Mouse (Mus musculus) T-helper 2 cell (primary cell): ENCODE measurements around the gene Cd34.

Source experiments
- in situ Hi-C: fragments of 300-600 bp; cut with MboI, MseI; formaldehyde crosslinking; loops from one replicate; pipeline ENCODE4 v1.15.1; 2025; ENCODE audit warnings: high pct_unique_total_duplicates

Gene Cd34

DNA sequence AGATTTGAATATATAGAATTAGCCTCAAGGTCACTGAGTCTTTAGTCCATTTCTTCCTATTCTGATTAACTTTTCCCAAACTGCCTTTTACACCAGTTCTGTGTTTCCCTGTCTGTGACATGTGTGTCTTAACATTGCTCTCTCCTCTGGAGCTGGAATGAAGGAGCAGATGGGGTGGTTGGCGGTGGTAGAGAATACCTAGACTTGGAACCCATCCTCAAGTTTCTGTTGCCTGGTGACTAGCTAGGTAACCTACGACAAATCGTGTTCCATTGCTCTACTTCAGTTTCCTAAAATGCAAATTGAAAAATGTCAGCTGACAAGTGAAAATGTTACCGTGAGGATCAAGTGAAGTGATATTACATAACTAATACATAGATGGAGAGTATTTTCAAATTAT, 33.4 kb downstream of the Cd34 start:
- in situ Hi-C loops: no loop called here

DNA sequence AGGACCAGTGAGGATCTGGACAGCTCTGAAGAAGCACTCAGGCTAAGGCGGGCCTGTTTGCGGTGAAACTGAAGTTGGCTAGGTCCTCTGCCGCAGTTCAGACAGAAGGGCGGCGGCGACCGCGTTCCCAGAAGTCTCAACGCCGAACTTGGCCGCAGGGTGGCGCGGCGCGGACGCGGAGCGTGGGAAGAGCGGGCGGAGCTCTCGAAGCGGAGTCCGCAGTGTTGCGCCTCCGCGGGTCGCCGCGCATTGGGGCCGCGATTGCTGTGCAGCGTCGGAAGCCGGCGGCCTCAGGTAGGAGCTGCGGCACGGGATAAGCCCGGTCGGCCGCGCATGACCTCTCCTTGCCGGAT, 37.5 kb downstream of the Cd34 start:
- in situ Hi-C loops: no loop called here

DNA sequence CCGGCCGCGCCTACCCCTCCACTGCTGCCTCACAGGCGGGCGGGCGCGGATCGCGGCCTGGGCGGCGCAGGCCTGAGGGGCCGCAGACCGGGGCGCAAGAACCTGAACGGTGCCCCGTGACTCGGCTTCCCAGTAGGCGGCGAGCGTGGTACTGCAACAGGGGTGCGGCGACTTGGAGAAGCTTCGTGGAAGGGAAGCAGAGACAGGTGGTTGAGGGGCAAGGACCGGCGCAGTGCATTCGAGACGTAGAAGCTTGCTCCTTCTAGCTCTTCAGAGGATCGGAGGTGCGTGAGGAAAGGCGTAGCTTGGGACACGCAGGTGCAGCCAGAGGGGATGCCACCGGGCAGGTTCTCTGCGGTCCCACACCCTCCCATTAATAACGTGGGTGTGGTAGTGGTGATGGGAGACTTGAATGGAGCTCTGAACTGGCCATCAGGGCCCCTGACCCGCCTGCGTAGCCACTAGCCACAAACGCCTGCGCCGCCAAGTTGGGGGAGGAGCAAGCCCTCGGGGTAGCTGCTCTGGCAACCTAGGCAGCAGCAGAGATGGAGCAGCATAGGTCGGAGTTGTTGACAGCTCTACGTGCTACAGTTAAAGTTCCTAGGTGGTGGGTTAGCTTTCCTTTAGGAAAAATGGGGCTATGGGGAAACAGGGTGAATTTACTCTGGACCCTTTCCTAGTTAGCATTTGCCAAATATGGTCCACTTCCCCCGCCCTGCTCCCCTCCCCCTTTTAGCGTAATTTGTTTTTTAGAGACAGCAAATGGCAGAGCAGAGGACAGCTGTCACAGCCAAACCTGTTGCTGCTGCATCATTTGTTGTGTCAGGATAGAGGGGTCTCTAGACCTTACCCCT, 38.1 kb downstream of the Cd34 start:
- in situ Hi-C loops: no loop called here

DNA sequence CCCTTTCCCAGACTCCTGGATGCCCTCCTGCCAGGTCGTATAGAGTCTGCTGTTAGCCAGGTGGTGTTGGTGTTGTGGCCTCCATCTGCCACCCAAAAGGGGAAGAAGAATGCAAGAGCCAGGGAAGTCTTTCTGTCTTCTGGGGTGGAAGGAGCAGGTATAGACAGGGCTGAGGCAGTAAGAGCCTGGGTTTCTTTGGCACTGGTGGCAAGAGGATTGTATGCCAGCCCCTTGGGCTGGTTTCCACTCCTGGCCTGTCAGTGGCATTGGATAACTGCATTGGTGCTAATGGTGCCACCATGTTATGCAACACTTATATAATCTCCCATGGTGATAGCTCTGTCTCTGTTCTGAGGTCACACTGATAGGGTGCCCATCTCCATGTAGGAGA, 38.7 kb downstream of the Cd34 start:
- in situ Hi-C loops: no loop called here

DNA sequence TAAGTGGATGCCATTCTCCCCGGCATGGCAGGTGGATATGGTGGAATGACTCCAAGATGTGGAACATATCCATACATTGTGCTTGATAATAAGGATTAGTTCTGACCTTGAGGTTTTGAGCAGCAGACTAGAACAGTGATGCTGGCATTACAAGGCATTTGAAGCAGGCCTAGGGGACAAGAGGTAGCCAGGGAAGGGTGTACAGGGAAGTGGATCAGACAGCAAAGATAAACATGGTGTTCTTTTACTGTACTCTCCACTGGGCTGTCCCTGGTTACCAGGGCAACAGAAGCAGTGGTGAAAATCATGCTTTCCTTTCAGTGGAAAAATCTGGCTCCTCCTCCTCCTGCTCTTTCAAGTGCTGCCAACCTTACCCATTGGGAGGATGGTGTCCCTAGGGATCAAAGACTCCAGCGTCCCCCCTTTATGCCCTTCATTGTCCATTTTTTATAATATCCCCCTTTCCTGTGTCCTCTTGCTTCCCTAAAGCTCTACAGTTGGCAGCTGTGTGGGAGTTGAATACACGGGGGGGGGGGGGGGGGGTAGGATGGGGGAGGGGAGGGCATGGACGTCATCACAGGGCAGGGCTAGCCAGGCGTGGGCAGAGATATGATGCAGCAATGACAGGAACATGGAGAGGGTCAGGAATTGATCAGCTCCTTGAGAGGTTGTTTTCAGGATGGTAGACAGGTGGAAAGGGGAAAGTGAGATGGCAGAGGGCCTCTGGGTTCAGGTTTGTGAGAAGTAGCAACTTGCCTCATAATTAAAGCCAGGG, 39.5 kb downstream of the Cd34 start:
- in situ Hi-C loops: no loop called here

DNA sequence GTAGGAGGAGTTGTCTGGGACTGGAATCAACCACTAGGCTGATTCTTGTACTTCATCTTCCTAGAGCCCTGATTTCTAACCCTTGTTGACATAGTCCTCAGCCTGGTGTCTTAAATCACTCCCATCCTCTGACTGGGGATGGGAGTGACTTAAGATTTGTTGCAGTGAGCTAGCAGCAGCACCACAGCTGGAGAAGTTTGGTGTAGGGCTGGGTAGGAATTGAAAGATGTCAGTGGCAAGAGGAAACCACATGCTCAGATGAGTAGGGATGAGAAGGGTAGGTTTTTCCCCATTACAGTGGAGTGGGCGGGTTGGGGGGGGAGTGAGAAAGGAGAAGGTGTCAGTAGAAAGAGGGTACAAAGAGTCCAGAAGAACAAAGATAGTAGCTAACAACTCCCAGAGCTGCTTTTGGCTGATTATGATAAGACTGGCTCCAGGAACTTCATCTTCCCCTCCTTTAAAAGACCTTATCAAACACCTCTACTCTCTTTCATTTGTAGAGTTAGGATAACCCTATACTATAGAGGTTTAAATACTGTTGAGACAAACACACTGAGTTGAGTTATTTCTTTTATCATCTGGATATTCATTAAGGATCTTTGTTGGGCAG, 42.3 kb downstream of the Cd34 start:
- in situ Hi-C loops: no loop called here

DNA sequence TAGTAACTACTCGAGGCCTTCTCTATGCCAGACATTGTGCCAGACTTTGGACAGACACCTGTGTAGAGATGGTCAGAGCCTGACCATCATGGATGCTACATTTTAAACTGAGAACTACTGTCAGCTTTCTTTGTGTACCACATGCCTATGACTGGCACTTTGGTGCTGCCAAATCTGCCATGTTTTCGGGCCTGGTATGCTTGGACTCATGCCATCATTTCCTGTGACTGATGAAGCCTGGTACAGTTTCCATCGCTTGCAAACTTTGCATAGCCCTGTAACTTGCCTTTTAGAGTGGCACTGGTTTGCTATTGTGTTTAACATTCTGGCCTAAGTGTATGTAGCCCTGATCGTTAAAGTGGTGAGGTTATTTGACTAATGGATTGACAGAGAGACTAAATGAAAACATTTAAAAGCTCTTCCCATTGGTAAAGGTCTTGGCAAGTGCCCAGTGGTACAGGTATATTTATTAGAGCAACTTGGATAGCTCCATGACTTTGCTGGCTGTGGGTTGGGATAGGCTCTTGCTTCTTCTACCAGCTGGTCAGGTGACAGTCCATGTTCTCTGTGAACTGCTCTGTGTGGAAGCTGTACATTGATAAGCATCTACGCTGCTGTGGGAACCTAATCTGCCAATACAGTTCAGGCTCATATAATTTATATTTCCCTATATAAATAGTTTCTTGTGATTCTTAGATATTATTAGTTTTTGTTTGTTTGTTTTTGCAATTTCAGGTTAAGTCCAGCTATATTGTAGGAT, 44.5 kb downstream of the Cd34 start:
- in situ Hi-C loops: no loop called here

DNA sequence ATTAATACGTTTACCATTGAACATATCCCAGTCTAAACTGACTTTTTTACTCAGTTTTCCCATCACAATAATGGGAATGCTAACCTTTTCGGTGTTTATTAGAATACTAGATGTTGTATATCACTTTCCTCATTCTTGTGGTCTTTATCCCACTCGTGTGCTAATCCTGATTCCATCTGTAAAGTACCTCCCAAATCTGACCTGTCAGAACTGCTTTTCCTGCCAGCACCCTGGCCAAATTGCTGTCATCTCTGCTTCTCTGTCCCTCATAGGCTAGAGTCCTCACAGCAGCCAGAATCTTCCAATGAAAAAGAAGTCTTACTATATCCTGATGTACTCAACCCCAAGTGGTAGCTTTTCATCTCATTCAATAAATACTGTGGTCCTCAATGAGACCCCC, 46.3 kb downstream of the Cd34 start:
- in situ Hi-C loops: no loop called here

DNA sequence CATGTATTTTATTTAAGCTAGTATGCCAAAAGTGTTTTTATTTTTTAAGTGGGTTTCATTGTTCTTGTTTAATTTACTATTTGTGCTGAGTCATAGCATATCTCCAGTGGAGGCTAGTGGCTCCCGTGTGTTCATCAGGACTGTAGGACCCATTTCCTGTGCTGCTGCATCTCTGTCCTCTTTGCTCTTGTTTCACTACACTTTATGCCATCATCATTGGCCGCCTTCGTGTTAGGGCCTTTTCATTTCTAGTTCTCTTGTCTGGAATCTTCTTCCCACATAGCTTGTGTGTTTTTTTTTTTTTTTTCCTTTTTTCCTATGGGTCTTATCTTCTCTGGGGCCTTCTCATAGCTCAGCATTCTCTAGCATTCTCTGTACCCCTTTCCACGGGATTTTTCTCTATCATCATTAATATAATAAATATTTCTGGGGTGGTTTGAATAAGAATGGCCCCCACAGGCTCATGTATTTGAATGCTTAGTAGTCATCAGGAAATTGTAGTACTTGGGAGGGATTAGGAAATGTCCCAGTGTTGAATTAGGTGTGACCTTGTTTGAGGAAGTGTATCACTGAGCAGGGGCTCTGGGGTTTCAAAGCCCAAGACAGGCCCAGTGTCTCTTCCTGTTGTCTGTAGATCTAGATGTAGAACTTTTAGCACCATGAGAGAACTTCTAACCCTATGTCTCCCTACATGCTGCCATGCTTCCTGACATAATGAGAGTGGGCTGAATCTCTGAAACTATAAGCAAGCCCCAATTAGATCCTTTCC, 47.0 kb downstream of the Cd34 start:
- in situ Hi-C loops: no loop called here

DNA sequence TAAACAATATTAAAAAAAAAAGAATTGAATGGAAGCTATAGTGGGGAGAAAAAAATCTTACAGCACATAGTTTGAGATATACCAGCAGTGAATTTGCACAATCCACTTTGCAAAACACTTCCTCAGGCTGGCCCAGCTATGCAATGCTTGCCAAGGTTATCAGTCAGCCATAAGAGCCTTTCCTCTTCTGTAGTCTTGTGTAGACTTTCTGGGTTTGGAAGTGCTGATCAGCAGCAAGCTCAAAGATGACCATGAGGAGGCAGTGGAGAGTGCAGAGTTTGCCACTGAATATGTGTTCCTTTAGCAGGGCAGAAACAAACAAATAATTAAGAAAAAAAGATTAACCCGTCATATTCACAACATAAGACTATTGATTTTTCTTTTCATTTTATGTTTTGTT, 50.4 kb downstream of the Cd34 start:
- in situ Hi-C loops: no loop called here

DNA sequence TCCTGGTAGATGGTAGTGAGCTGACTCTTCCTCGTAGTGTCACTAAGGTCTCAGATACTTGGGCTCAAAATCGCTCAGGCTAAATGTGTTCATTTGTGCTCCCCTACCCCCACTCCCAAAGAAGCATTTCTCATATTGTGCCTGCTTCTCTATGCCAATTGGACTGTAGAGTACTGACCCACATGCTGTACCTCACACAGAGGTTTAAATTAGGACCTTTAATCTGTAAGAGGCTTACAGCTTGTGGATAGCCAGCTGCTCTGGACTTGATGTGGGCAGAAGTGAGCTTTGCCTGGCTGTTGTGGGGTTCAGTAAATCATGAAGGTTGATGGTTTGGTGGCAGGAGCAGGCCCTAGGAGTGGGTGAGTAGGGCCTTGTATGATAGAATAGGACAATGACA, 52.4 kb downstream of the Cd34 start:
- in situ Hi-C loops: no loop called here

DNA sequence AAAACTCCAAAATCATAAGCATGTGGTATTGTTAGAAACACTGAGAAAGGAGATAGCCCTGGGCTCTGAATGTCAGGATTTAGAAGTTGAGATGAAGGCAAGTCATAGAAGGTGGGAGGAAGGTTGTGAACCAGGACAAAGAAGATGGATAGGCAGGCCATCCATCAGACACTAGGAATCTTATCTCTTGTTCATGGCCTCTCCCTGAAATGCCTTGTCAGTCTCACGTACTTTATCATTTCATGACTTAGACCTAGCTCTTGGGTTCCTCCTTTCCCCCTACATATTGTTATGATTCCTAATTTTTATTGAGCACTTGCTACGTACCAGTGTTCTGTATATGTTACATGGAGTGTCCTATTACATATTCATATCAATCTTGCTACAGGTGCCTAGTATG, 53.0 kb downstream of the Cd34 start:
- in situ Hi-C loops: no loop called here

DNA sequence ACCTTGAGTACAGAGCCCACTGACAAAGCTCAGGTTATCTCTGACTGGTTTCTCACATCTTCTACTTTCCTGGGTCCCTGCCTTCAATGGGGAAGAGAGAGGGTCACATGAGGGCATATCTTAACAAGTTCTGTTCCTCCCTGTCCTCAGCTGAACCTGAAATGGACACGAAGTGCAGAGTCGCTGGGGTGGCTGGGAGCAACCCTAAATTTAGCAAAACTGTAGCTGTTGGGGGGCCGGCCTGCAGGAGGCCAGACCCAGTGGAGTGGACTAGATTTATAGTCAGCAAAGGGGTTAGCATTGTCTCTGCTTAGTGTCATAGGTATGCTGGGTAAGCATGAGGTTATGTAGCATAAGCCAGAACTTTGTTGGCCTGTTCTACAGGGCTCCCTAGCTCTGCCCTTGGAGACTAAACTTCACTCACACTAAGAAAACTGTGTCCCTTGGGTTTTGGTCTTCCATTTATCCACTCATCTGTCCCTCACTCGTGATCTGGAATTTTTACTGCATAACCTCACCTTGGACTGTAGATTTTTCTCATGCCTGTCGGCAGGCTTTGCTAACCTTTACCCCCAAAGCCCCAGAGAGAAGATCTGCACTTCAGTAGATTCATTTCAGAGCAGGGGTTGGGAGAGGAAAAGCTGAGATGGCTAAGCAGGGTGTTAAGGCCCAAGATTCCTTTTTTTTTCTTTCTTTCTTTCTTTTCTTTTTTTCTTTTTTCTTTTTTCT, 54.1 kb downstream of the Cd34 start:
- in situ Hi-C loops: no loop called here

DNA sequence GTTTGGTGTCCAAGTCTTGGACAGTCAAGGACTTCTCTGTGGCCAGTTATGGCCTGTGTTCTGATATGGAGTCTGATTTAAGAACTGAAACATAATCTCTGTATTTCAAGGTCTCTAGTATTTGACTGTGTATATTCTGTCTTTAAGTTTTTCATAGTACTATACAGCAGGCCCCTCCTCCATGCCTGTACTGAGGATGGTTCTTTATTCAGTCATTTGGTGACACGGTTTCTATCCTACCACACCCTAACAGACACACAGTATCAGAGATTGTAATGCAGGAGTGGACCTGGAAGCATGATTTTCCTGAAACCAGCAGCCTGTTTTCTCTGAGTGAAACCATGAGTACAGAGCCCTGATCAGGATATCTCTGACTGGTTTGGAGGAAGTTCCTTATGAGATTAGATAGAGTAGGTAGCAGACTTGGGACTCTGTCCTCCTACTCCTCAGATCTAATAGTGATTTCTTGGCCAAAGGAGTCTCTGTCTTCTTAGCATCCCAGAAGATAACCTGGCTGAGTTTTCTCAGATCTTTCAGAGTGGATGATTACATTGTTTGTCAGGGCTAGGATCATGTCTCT, 54.9 kb downstream of the Cd34 start:
- in situ Hi-C loops: no loop called here

DNA sequence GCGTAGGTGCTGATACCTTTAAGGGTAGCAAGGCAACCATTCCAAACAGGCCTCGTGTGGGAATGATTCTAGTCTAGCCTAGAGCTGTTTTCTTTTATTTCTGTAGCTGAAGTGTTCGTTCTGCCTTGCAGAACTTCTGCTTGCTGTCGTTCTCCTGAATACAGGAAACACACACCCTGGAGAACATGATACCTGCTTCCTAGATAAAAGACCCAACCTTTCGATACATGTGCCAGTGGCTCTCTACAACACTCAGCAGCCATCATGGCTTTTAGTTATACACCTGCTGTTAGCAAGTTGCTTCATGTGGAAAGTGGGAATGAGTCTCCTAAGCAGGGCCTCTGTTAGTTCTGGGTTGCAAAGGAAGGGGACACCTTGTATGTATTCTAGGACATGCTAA, 55.6 kb downstream of the Cd34 start:
- in situ Hi-C loops: no loop called here

DNA sequence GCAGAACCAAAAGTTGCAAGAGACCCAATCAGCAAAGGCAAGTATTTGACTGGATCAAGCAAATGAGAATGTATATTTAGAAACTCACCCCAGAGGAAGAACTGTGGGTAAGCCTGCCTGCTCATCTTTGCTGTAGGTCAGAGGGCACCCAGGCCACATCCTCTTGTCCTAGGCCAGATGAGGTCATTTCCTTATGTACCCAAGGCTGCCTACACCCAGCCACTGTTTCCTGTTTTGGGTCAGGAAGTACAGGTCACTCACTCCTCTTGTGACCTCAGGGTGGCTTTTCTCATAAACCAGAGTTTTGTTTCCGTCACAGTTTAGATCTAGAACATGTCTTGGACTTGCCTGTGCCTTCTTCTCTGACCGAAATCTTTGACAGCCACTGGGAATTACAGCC, 56.6 kb downstream of the Cd34 start:
- in situ Hi-C loops: no loop called here

DNA sequence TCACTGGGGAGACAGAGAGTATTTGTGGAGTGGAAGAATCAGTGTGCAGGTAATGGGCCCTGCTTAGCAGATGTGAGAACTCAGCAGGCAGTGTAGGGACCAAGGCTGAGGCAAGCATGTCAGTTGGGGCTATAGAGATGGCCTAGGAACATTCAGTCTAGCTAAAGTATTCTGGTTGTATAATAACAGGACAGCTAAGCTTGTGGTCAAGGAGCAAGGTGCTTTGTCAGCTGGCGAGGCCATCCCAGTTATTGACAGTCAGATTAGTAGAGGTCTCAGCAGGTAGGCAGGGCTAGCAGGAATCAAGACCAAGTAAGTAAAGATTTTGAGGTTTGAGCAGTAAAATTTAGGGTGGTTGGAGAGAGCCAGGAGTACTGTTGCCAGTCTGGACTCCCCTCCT, 59.8 kb downstream of the Cd34 start:
- in situ Hi-C loops: no loop called here

DNA sequence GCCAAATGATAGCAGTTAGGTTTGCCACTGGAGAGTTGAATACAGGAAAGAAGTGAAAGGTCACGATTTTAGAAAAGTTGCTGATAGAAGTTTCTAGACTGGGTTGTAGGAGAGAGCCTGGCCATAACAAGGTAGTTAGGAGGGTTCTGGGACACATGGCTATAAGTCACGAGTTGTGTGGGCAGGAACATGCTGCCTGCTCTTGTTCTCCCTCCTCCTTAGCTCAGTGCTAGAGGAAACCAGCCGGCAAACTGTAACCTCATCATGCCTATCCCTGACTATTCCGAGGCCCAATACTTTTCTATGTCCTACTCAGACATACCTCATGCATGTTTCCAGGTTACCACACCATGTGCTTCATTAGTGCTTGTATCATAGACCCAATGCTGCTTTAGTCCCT, 64.7 kb downstream of the Cd34 start:
- in situ Hi-C loops: no loop called here

DNA sequence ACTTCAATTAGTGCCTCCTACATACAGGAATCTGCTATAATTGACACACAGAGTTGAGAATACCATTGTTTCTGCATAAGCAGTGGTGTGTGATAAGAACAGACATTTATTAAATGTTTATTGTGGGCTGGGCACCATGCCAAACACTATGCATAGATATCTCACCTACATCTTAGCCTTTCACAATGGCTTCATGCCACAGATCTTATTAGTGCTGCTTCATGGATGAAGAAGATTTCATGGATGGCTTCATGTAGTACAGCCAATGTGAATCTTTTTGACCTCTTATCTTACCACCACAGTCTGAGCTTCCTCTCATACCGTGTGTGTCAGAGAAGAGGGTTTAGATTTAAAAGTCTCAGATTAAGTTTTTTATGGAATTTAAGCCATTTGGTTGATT, 65.6 kb downstream of the Cd34 start:
- in situ Hi-C loops: no loop called here

DNA sequence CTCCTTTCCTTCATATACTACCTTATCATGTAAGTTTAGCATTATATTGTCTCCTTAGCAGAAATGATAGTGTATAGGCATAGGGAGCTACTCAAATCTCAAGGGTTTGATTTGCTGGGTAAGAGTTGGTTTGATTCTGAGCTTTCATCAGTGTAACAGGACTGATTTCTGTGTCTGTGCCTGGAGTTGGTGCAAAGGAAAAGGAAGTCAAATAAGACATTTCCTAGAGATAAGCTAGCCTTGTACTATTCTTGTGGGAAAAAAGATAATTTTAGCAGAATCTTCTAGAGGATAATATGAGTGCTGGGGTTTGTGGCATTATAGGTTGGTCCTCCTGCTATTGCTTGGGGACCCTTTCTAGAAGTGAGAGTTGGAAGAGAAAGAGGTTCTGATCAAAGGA, 67.6 kb downstream of the Cd34 start:
- in situ Hi-C loops: no loop called here
